Comparison of ENCODE assay signal across 22 mouse cellular contexts in genomic region chr1:177747869-177748540, GRCm38 (mm10). TPM values are rescaled to one million over a fixed set of nuclear protein-coding genes. Genes with fewer than 3 reads are reported as not detected.
"Had no signal": no experiment of that assay in that cellular context is flagged by ENCODE, and none has a peak within 500 bp of the region (broad histone marks: within the 10 kb centered on the region; RNA-seq: fewer than 3 reads in every experiment).

No protein-coding gene starts in this region.

- ATAC-seq: lung, postnatal 0 days had no signal

- DNase-seq: kidney, adult 11 months; kidney, adult 8-10 months; kidney, postnatal 10 days; kidney, postnatal 36 days; layer of hippocampus, postnatal 36 days; liver, embryonic 13.5 days; lung, embryonic 14.5 days; midbrain, embryonic 14.5 days; retina, postnatal 1 day; right cerebral cortex, postnatal 25 days; thymus, adult 2 months; thymus, postnatal 14 days; thymus, postnatal 4 days had no signal

RNA-seq across cellular contexts. Expression of gene 1700016C15Rik, which starts 18.4 kb away (rescaled TPM):
- total RNA-seq: layer of hippocampus, adult 8-10 months; layer of hippocampus, postnatal 10 days; layer of hippocampus, postnatal 36 days; left cerebral cortex, adult 2 months; left cerebral cortex, postnatal 10 days; left cerebral cortex, postnatal 36 days; liver, adult 2 months; megakaryocyte, adult 5-6 weeks; midbrain, postnatal 0 days had no signal
